Mouse (Mus musculus) CH12.LX (cell line): ENCODE measurements around the gene Hrh2.

ENCODE experiments used
- CTCF ChIP-seq, 2 experiments: IDR thresholded peaks in 1 of 2; conservative IDR thresholded peaks in 1 of 2; 2 replicates each; pipeline ENCODE4 v1.5.1; 2011 to 2012; ENCODE audit warnings: low read depth in 2 of 2, low read length in 2 of 2, improper control_type of control experiment in 1 of 2, inconsistent platforms in 1 of 2, mild to moderate bottlenecking in 1 of 2, moderate library complexity in 1 of 2
- ELF1 ChIP-seq: IDR thresholded peaks from 2 replicates; pipeline ENCODE4 v1.6.1; 2014; ENCODE audit warnings: low read depth, mild to moderate bottlenecking, inconsistent platforms, low read length, improper control_type of control experiment
- HCFC1 ChIP-seq: IDR thresholded peaks from 2 replicates; pipeline ENCODE4 v1.6.1; 2012; ENCODE audit warnings: low read depth, mild to moderate bottlenecking, inconsistent platforms, low read length, improper control_type of control experiment
- MAFK ChIP-seq: IDR thresholded peaks from 2 replicates; pipeline ENCODE4 v1.6.1; 2011; ENCODE audit warnings: low read length, improper control_type of control experiment; ENCODE audit not compliant: insufficient replicate concordance
- MAX ChIP-seq: IDR thresholded peaks from 2 replicates; pipeline ENCODE4 v1.6.1; 2011; ENCODE audit warnings: low read length, improper control_type of control experiment
- RCOR1 ChIP-seq: conservative IDR thresholded peaks from 2 replicates; pipeline ENCODE4 v1.6.1; 2012; ENCODE audit warnings: low read depth, mild to moderate bottlenecking, inconsistent platforms, low read length, improper control_type of control experiment
- USF2 ChIP-seq: conservative IDR thresholded peaks from 2 replicates; pipeline ENCODE4 v1.6.1; 2011; ENCODE audit warnings: low read depth, low read length, improper control_type of control experiment

DNA sequence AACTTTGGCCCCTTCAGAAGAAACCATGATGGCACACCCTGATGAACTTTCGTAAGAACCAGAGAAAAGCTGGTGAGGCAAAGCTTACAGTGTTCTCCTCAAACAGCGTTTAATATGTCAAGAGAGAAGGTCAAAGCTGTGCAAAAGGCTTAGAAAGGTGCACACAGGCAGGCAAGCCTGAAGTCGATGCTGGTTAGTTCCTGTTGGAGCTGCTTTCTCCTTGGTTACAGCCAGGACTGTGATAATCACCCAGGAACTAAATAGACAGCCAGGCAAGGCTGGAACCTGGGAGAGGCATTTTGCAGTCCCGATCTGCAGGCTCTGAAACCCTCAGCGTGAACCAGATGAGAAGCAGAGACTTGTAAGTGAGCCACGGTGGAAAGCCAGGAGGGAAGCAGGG lies 45.6 kb downstream of the Hrh2 start:
- no peak for TF ChIP-seq USF2
- no peak for TF ChIP-seq MAX
- no peak for TF ChIP-seq CTCF (conservative IDR thresholded peaks at IDR 0.05 in 1 of 2, IDR thresholded peaks at IDR 0.05 in 1 of 2; ENCODE audit: low read depth in 2 of 2, low read length in 2 of 2)
- TF ChIP-seq HCFC1, result no peak
- TF ChIP-seq RCOR1, result no peak
- no peak for TF ChIP-seq MAFK
- TF ChIP-seq ELF1, result no peak
